In the genomic region with DNA sequence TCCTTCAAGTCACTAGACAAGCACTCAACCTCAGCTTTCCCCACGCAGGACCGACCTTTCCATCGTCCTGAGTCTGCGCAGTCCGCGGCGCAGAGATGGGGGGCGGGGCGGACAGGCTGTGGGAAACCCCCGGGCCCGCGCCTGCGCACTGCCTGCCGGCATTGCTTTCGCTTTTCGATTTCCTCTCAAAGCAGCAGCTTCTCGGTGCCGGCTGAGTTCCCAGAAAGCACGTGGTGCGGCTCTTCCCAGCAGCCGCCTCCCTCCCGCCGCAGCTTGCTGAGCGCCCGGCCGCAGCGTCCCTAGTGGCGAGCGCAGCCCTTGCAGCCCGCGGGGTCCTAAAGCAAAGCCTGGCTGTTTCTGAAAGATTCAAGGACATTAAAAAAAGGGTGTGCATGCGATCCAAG, we compare ENCODE assay signal across 8 mouse cellular contexts. TPM values are rescaled to one million over a fixed set of nuclear protein-coding genes. Genes with fewer than 3 reads are reported as not detected.
A peak's percentile ranks its signal among the peaks of the same experiment; 100 is the strongest.
DNase-seq lines count a peak whose midpoint lies in the region; ATAC-seq and TF ChIP-seq lines count a peak whose summit lies in the region.

No protein-coding gene starts in this region.

- peak overlapping the region; percentile 61 for H3K4me2 ChIP-seq in forebrain, embryonic 13.5 days
- peak overlapping the region; percentile 81 for H3K4me2 ChIP-seq in liver, postnatal 0 days (ENCODE audit: low read depth, low read length)
- peak overlapping the region; percentile 51 for H3K4me2 ChIP-seq in neural tube, embryonic 14.5 days (ENCODE audit: low read depth, low read length)

- WGBS in forebrain, embryonic 13.5 days, result under 1% methylated on average over 32 of the region's 32 CpGs
- WGBS in large intestine, adult 2 months, result 1% methylated on average over 32 of the region's 32 CpGs
- under 1% methylated on average over 32 of the region's 32 CpGs for WGBS in liver, postnatal 0 days (ENCODE audit: insufficient replicate concordance)
- WGBS in neural tube, embryonic 14.5 days, result under 1% methylated on average over 32 of the region's 32 CpGs

- peak; percentile 56 for TF ChIP-seq CTCF in E14TG2a.4 (conservative IDR thresholded peaks at IDR 0.05; ENCODE audit: low read length)
- peak; percentile 100 for TF ChIP-seq CTCF in liver, postnatal 0 days (IDR thresholded peaks at IDR 0.05; ENCODE audit: low read depth)

- intact Hi-C loops in heart, postnatal 10 days (cut with DNase I), result no loop called here

- peak; percentile 80; the same call in 1 of the 2 replicates for TF ChIP-seq EP300 in liver, postnatal 0 days (IDR thresholded peaks at IDR 0.05; ENCODE audit: low read depth)

- no peaks in the 10 kb centered on the region for H3K36me3 ChIP-seq in E14TG2a.4 (ENCODE audit: insufficient read depth, low read length)
- no peaks in the 10 kb centered on the region for H3K36me3 ChIP-seq in forebrain, embryonic 13.5 days (ENCODE audit: poor library complexity, severe bottlenecking)
- H3K36me3 ChIP-seq in liver, postnatal 0 days (replicated peaks; ENCODE audit: insufficient read depth, low read length), result no peaks in the 10 kb centered on the region
- no peaks in the 10 kb centered on the region for H3K36me3 ChIP-seq in neural tube, embryonic 14.5 days (ENCODE audit: control insufficient read depth, insufficient read depth, low read length)

- peak overlapping the region; percentile 58 for H3K9ac ChIP-seq in forebrain, embryonic 13.5 days
- peak overlapping the region; percentile 67 for H3K9ac ChIP-seq in liver, postnatal 0 days (replicated peaks)
- peak overlapping the region; percentile 37; the same call in 1 of the 2 replicates for H3K9ac ChIP-seq in neural tube, embryonic 14.5 days (replicated peaks; ENCODE audit: low read depth, low read length)

- H3K27ac ChIP-seq in forebrain, embryonic 13.5 days, result peak overlapping the region; percentile 63
- H3K27ac ChIP-seq in liver, postnatal 0 days (ENCODE audit: low read depth), result peak overlapping the region; percentile 76
- H3K27ac ChIP-seq in neural tube, embryonic 14.5 days (ENCODE audit: low read depth, low read length), result peak overlapping the region; percentile 85

- peak; percentile 94 for DNase-seq in c-Kit-positive CD71-positive TER-119-positive erythroid progenitor cells, embryonic 14.5 days (ENCODE audit: low spot score)
- DNase-seq in heart, postnatal 10 days, result peak; percentile 99
- DNase-seq in large intestine, adult 2 months (ENCODE audit: low read depth, low spot score), result peak; percentile 84
- peak; percentile 99 for DNase-seq in liver, postnatal 0 days
- peak; percentile 99 for DNase-seq in testis, postnatal 10 days (ENCODE audit: low spot score)

- peak; percentile 97 for ATAC-seq in forebrain, embryonic 13.5 days
- peak; percentile 98 for ATAC-seq in liver, postnatal 0 days
- peak; percentile 96 for ATAC-seq in neural tube, embryonic 14.5 days (ENCODE audit: low read depth)

- H3K27me3 ChIP-seq in E14TG2a.4 (ENCODE audit: insufficient read depth, low read length), result peaks cover 6% of the 10 kb centered on the region
- no peaks in the 10 kb centered on the region for H3K27me3 ChIP-seq in forebrain, embryonic 13.5 days
- no peaks in the 10 kb centered on the region for H3K27me3 ChIP-seq in liver, postnatal 0 days (ENCODE audit: insufficient read depth, low read length)
- H3K27me3 ChIP-seq in neural tube, embryonic 14.5 days (ENCODE audit: control insufficient read depth, insufficient read depth, low read length), result no peaks in the 10 kb centered on the region

- H3K9me3 ChIP-seq in E14TG2a.4 (ENCODE audit: low read length), result no peaks in the 10 kb centered on the region
- H3K9me3 ChIP-seq in forebrain, embryonic 13.5 days (replicated peaks), result no peaks in the 10 kb centered on the region
- H3K9me3 ChIP-seq in liver, postnatal 0 days (ENCODE audit: low read length), result no peaks in the 10 kb centered on the region
- H3K9me3 ChIP-seq in neural tube, embryonic 14.5 days (ENCODE audit: control insufficient read depth, low read length), result no peaks in the 10 kb centered on the region

- peaks cover 14% of the 10 kb centered on the region for H3K4me1 ChIP-seq in E14TG2a.4 (replicated peaks; ENCODE audit: low read depth, low read length)
- peaks cover 4% of the 10 kb centered on the region for H3K4me1 ChIP-seq in forebrain, embryonic 13.5 days
- peaks cover 8% of the 10 kb centered on the region for H3K4me1 ChIP-seq in liver, postnatal 0 days (ENCODE audit: insufficient read depth)
- no peaks in the 10 kb centered on the region for H3K4me1 ChIP-seq in neural tube, embryonic 14.5 days (ENCODE audit: control insufficient read depth, insufficient read depth, low read length)

- peak overlapping the region; percentile 65 for H3K4me3 ChIP-seq in E14TG2a.4 (replicated peaks; ENCODE audit: low read length)
- peak overlapping the region; percentile 30 for H3K4me3 ChIP-seq in forebrain, embryonic 13.5 days
- H3K4me3 ChIP-seq in liver, postnatal 0 days (ENCODE audit: low read depth, low read length), result peak overlapping the region; percentile 53
- peak overlapping the region; percentile 20 for H3K4me3 ChIP-seq in neural tube, embryonic 14.5 days (ENCODE audit: low read depth, low read length)

RNA-seq across cellular contexts. Expression of gene Stat1, which starts 5.6 kb away (rescaled TPM):
- 12.3 and 14.0 TPM in 2 replicates for polyA plus RNA-seq in forebrain, embryonic 13.5 days (2015; fragmentation: Nextera tagmentation; extraction: Ambion mirVana)
- 10 to 100 TPM; 20.2 to 26.4 TPM for total RNA-seq in heart, postnatal 10 days (2021)
- 63.7 and 125 TPM in 2 replicates for polyA plus RNA-seq in large intestine, adult 2 months (2012; rRNA removed)
- polyA plus RNA-seq in liver, postnatal 0 days (2015; fragmentation: Nextera tagmentation; extraction: Ambion mirVana), result 31.2 and 33.7 TPM in 2 replicates
- 13.1 and 18.3 TPM in 2 replicates for polyA plus RNA-seq in neural tube, embryonic 14.5 days (2014; fragmentation: Nextera tagmentation; extraction: Ambion mirVana)

Comparison
In these comparisons a context has a peak if more than half of its experiments do, and no peak if none do; other contexts are left out.
1. Peak in every context shown above with its lines: DNase-seq, ATAC-seq, H3K4me3 ChIP-seq and H3K27ac ChIP-seq.